Mouse (Mus musculus) cerebellum, postnatal 10 days (tissue): ENCODE measurements around the gene Mical3.
A peak's percentile ranks its signal among the peaks of the same experiment; 100 is the strongest.

ENCODE experiments used
- DNase-seq, 2 experiments: peaks; one replicate each; pipeline ENCODE4 v3.0.0; 2021; ENCODE audit warnings: mixed read lengths in 2 of 2

Mical3 gene

GRCm38 (mm10) chr6:121078175-121078574 is 52.6 kb downstream of the Mical3 start:
- DNase-seq, result peak; percentile 63 to 67

GRCm38 (mm10) chr6:121076929-121077566 is 53.8 kb downstream of the Mical3 start:
- DNase-seq, result no peak

GRCm38 (mm10) chr6:121075763-121076162 is 55.0 kb downstream of the Mical3 start:
- no peak for DNase-seq

GRCm38 (mm10) chr6:121073312-121073711 is 57.5 kb downstream of the Mical3 start:
- no peak for DNase-seq

GRCm38 (mm10) chr6:121072615-121073014 is 58.2 kb downstream of the Mical3 start:
- DNase-seq, result no peak

- no peak for DNase-seq
Measured at GRCm38 (mm10) chr6:121070584-121071230, 60.1 kb downstream of the Mical3 start.

GRCm38 (mm10) chr6:121069156-121069555 is 61.6 kb downstream of the Mical3 start:
- no peak for DNase-seq

- DNase-seq, result no peak
Measured at GRCm38 (mm10) chr6:121068087-121068464, 62.7 kb downstream of the Mical3 start.

- DNase-seq, result no peak
Measured at GRCm38 (mm10) chr6:121067426-121068086, 63.2 kb downstream of the Mical3 start.

- DNase-seq, result no peak
Measured at GRCm38 (mm10) chr6:121066761-121067160, 64.0 kb downstream of the Mical3 start.

- DNase-seq, result peak; percentile 53 to 59
Measured at GRCm38 (mm10) chr6:121064356-121065015, 66.3 kb downstream of the Mical3 start.

- no peak for DNase-seq
Measured at GRCm38 (mm10) chr6:121063771-121064170, 67.0 kb downstream of the Mical3 start.

GRCm38 (mm10) chr6:121062891-121063408 is 67.8 kb downstream of the Mical3 start:
- DNase-seq, result no peak

- no peak for DNase-seq
Measured at GRCm38 (mm10) chr6:121058039-121058438, 72.8 kb downstream of the Mical3 start.

GRCm38 (mm10) chr6:121057181-121057956 is 73.4 kb downstream of the Mical3 start:
- DNase-seq, result no peak

- DNase-seq, result no peak
Measured at GRCm38 (mm10) chr6:121055496-121055895, 75.3 kb downstream of the Mical3 start.

GRCm38 (mm10) chr6:121054908-121055307 is 75.9 kb downstream of the Mical3 start:
- DNase-seq, result no peak

- DNase-seq, result no peak
Measured at GRCm38 (mm10) chr6:121054340-121054739, 76.5 kb downstream of the Mical3 start.

GRCm38 (mm10) chr6:121053585-121054112 is 77.2 kb downstream of the Mical3 start:
- peak in 1 of 2 experiments; percentile 34 for DNase-seq

- no peak for DNase-seq
Measured at GRCm38 (mm10) chr6:121051972-121052629, 78.7 kb downstream of the Mical3 start.

GRCm38 (mm10) chr6:121051411-121051810 is 79.4 kb downstream of the Mical3 start:
- no peak for DNase-seq

- no peak for DNase-seq
Measured at GRCm38 (mm10) chr6:121048696-121049095, 82.1 kb downstream of the Mical3 start.
